Mouse (Mus musculus) heart, embryonic 10.5 days (tissue): ENCODE results near the gene Frmd5. TPM values are rescaled to one million over a fixed set of nuclear protein-coding genes. Genes with fewer than 3 reads are reported as not detected.

Experiments used
- DNase-seq: peaks from one replicate; pipeline ENCODE4 v3.0.0-alpha.2; 2017; ENCODE audit warnings: low spot score
- H3K27ac ChIP-seq: fragments of 300-500 bp; sonication (generic); 2 replicates; pipeline ENCODE4 v1.5.1; 2016; ENCODE audit warnings: mild to moderate bottlenecking
- H3K27me3 ChIP-seq: fragments of 300-500 bp; sonication (generic); 2 replicates; pipeline ENCODE4 v1.6.1; 2016; ENCODE audit warnings: mild to moderate bottlenecking; ENCODE audit not compliant: poor library complexity, insufficient read depth, severe bottlenecking
- H3K36me3 ChIP-seq: fragments of 300-500 bp; sonication (generic); 2 replicates; pipeline ENCODE4 v1.6.1; 2016; ENCODE audit warnings: mild to moderate bottlenecking, moderate library complexity
- H3K4me1 ChIP-seq: fragments of 300-500 bp; sonication (generic); 2 replicates; pipeline ENCODE4 v1.6.1; 2016; ENCODE audit warnings: mild to moderate bottlenecking
- H3K4me3 ChIP-seq: fragments of 300-500 bp; sonication (generic); 2 replicates; pipeline ENCODE4 v1.5.1; 2016; ENCODE audit warnings: mild to moderate bottlenecking, moderate library complexity
- H3K9me3 ChIP-seq: fragments of 300-500 bp; sonication (generic); 2 replicates; pipeline ENCODE4 v1.6.1; 2016; ENCODE audit warnings: mild to moderate bottlenecking, moderate library complexity
- WGBS: fragments of 180-500 bp; shearing (Covaris S2); methylation state at CpG from one replicate; pipeline ENCODE4 v1.1.7; 2016; 5-methylcytosine and 5-hydroxymethylcytosine counted together
- polyA plus RNA-seq: library from polyadenylated mRNA; unstranded; fragments of >200 nt; fragmentation: Nextera tagmentation; extraction: Ambion mirVana; gene quantifications from 2 replicates; pipeline ENCODE4 v1.2.1, GENCODE M21; 2016

Frmd5 gene
- polyA plus RNA-seq, 1 experiment from 2014 or later: 17.0 TPM

DNA sequence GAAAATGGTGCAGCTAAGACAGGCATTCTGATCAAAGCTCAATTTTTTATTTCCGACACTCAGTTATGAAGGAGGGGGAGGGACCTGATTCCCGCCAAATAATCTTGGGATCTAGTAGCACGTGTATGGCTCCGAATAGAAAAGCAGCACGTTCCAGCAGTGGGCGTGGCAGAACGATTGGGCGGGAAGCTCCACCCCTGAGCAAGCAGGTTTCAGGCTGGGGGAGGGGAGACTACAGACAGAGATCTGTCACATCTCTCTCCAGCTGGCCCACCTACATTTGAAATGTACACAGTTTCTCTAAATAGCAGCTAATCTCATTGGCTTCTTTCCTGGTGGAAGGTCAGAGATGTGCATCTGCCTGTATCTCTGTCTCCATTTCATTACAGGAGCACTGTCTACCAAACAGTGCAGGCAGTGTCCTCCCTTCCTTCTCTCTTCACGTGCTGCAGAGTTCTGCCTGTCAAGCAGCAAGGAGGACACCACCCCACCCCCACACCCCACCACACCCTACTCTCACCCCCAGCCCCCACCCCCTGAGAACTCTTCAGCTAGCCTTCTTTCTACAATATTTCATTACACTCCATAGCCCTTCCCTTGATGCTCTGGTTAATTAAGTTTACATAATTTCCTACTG, 95.0 kb downstream of the Frmd5 start:
- DNase-seq: peak; percentile 82
- no peaks in the 10 kb centered on the region for H3K36me3 ChIP-seq
- no peak overlapping the region; the same call in 1 of the 2 replicates for H3K27ac ChIP-seq
- peaks cover 5% of the 10 kb centered on the region for H3K4me1 ChIP-seq
- 21% methylated on average over 9 of the region's 9 CpGs for WGBS
- no peaks in the 10 kb centered on the region for H3K9me3 ChIP-seq
- no peak overlapping the region for H3K4me3 ChIP-seq
- no peaks in the 10 kb centered on the region for H3K27me3 ChIP-seq

DNA sequence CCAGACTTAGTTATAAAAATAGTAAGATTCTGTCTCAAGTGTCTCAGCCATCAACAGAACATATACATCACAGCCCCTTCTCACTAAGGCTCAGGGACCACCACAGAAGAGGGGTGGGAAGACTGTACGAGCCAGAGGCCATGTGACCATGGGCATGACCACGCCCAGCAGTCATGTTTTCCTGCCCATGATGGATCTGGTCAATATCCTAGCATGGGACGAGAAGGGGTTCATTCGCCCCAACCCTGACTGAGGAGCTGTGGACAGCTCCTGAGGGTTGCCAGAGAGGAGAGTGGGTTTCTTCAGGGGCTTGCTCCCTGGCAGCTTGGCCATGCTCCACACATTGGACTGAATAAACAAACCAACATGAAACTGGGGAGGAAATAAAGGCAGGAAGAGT, 97.8 kb downstream of the Frmd5 start:
- no peaks in the 10 kb centered on the region for H3K9me3 ChIP-seq
- no peaks in the 10 kb centered on the region for H3K27me3 ChIP-seq
- 69% methylated on average over 4 of the region's 4 CpGs for WGBS
- H3K4me1 ChIP-seq: peaks cover 5% of the 10 kb centered on the region
- no peak overlapping the region for H3K4me3 ChIP-seq
- peak; percentile 38 for DNase-seq
- H3K27ac ChIP-seq: no peak overlapping the region
- H3K36me3 ChIP-seq: no peaks in the 10 kb centered on the region

DNA sequence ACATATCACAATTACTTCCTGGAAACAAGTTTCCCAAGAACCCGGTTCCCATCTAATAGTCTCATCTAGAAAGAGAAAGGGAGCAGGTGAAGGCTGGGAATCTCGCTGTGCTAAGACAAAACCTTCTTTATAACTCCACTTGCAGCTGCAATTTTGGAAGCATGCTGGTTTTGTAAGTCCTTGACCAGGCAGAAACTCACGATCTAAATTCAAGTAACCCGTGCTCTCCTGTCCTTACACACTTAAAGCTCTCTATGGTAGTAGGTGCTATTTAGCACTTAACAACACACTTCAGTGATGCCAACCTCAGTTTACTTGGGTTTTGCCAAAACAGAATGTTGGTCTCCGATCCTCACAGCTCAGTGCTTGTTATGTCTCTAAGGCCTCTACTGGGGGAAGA, 99.4 kb downstream of the Frmd5 start:
- DNase-seq: peak; percentile 58
- H3K27me3 ChIP-seq: no peaks in the 10 kb centered on the region
- H3K36me3 ChIP-seq: no peaks in the 10 kb centered on the region
- peaks cover 5% of the 10 kb centered on the region for H3K4me1 ChIP-seq
- H3K4me3 ChIP-seq: no peak overlapping the region
- H3K27ac ChIP-seq: no peak overlapping the region
- 79% methylated on average over 5 of the region's 5 CpGs for WGBS
- H3K9me3 ChIP-seq: no peaks in the 10 kb centered on the region

DNA sequence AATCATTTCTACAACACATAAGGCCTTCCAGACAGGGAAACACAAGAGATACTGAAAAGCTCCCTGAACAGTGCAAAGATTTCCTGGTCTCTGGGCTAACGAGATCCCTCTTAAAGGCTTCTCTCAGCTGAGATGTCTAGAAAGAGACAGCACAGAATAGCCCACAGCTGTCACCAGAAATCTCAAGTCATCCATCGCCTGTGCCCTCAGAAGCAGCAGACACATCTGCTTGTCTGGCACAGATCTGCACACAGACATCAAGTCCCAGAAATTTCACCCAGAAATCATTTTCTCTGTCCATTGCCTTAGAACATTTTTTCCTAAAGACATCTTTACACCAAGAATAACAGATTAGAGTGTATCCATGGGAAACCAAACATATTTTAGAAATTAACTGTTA, 101.1 kb downstream of the Frmd5 start:
- H3K27ac ChIP-seq: no peak overlapping the region
- DNase-seq: peak; percentile 39
- H3K27me3 ChIP-seq: no peaks in the 10 kb centered on the region
- H3K9me3 ChIP-seq: no peaks in the 10 kb centered on the region
- H3K4me1 ChIP-seq: peaks cover 6% of the 10 kb centered on the region
- 48% methylated on average over 2 of the region's 2 CpGs for whole genome bisulfite sequencing
- no peak overlapping the region for H3K4me3 ChIP-seq
- H3K36me3 ChIP-seq: no peaks in the 10 kb centered on the region

DNA sequence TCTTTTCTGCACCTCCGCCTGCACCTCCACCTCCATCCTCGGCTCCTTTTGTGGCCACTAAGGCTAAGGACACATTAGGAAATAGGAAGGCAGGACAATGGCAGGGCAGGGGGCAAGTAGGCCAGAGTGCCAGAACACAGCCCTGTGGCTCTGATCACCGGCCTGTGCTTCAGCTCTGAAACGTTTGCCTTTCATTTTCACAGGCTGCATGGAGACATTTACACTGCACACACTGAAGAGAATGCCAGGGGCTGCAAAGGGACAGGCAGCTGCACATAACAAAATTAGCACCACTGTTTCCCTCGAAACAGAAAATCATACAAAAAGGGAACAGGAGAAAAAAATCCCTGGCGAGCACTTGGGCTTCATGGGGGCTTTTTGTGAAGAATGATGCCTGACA, 107.6 kb downstream of the Frmd5 start:
- peaks cover 11% of the 10 kb centered on the region for H3K4me1 ChIP-seq
- H3K4me3 ChIP-seq: no peak overlapping the region
- no peak overlapping the region for H3K27ac ChIP-seq
- H3K9me3 ChIP-seq: no peaks in the 10 kb centered on the region
- H3K27me3 ChIP-seq: no peaks in the 10 kb centered on the region
- H3K36me3 ChIP-seq: no peaks in the 10 kb centered on the region
- no peak for DNase-seq
- WGBS: 69% methylated on average over 6 of the region's 6 CpGs

DNA sequence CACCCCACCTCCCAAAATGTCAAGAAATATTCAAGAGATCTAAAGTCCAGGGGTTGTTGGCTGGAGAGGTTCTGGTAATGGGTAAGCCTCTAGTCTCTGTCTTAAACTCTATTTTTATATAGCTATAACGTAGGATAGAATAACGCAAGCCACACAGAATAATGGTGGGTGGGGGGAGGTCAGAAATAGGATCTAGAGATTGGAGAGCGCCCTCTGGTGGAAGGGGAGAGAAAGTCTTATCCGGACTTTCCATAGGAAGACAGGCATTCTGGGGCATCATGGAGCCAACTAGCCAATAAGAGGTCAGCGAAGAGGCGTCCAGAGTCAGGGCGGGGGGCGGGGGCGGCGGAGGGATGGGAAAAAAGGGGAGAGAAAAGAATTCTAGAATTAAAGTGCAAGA, 111.5 kb downstream of the Frmd5 start:
- WGBS: 67% methylated on average over 10 of the region's 10 CpGs
- Histone ChIP-seq H3K4me3 (no peak overlapping the region), H3K4me1 (peaks cover 6% of the 10 kb centered on the region), H3K9me3 (no peaks in the 10 kb centered on the region), H3K27ac (no peak overlapping the region), H3K27me3 (no peaks in the 10 kb centered on the region), H3K36me3 (no peaks in the 10 kb centered on the region)
- DNase-seq: no peak

DNA sequence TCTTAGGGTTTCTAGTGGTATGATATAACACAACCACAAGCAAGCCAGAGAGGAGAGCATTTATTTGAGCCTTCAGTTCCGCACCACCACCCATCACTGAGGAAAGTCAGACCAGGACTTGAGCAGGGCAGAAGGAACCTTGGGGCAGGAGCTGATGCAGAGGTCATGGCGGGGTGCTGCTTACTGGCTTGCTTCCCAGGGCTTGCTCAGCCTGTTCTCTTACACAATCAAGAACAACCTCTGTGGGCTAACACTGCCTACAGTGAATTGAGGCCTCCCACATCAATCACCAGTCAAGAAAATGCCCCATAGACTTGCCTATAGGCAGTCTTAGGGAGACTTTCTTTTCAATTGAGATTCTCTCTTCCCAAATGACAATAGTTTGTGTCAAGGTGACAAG, 118.8 kb downstream of the Frmd5 start:
- DNase-seq: no peak
- Histone ChIP-seq H3K27ac (no peak overlapping the region), H3K36me3 (no peaks in the 10 kb centered on the region), H3K4me3 (no peak overlapping the region), H3K27me3 (no peaks in the 10 kb centered on the region), H3K4me1 (peaks cover 3% of the 10 kb centered on the region; the same call in 1 of the 2 replicates), H3K9me3 (no peaks in the 10 kb centered on the region)
- 88% methylated on average over 2 of the region's 2 CpGs for WGBS

DNA sequence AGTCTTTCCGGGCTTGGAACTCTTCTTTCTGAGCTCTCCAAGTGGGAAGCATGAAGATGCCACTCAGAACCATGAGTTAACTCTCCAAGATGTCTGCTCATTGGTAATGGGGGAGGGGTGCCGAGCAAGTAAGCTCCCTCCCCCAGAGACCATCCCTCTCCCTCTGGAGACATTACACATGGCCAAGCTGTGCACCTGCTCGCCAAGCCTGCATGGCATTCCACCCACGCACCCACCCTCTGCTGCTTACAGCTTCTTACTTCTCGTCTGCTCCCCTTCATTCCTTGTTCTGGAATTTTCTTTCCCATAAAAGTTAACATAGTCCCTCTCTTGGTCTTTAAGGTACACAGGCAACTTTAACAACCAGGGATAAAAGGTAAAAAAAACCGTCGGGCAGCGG, 123.3 kb downstream of the Frmd5 start:
- no peaks in the 10 kb centered on the region for H3K4me1 ChIP-seq
- no peaks in the 10 kb centered on the region for H3K36me3 ChIP-seq
- DNase-seq: no peak
- H3K27me3 ChIP-seq: no peaks in the 10 kb centered on the region
- H3K4me3 ChIP-seq: no peak overlapping the region
- H3K27ac ChIP-seq: no peak overlapping the region
- 87% methylated on average over 8 of the region's 8 CpGs for WGBS
- no peaks in the 10 kb centered on the region for H3K9me3 ChIP-seq

DNA sequence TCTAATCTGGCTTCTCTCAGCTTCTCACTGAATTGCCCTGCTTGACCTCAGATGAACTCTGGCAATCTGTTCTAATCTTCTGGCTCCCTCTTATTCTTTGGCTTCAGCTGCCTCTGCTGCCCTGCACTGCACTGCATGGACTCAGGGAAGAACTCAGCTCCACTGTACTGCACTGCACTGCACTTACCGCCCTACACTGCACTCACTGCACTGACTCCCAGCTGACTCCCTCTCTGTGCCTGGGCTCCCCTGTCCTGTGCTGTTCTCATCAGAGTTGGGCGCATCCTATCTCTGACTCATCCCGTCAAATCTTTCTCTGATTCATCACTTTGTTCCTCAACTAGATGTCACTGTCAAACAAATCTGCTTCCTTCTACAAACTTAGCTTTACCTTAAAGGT, 124.5 kb downstream of the Frmd5 start:
- WGBS: 89% methylated on average over 3 of the region's 3 CpGs
- Histone ChIP-seq H3K4me1 (peaks cover 3% of the 10 kb centered on the region; the same call in 1 of the 2 replicates), H3K27ac (no peak overlapping the region)

DNA sequence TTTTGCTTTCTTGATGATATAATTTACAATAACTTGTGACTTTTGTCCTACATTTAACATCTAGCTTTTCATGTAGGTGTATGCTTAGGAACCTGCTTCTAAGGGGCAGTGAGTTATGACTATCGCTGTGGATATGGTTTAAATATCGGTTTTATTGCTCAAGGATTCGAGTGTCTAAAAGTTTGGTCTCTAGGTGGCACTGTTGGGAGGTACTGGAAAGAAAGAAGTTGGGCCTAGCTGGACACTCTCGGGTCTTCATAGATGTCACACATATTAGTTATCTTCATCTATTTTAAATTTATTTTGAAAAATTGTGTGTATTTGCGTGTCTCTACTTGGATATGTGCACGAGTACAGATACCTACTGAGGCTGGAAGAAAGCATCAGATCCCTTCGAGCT, 127.2 kb downstream of the Frmd5 start:
- H3K27ac ChIP-seq: no peak overlapping the region
- H3K36me3 ChIP-seq: no peaks in the 10 kb centered on the region
- no peak overlapping the region for H3K4me3 ChIP-seq
- WGBS: 74% methylated on average over 7 of the region's 7 CpGs
- H3K27me3 ChIP-seq: no peaks in the 10 kb centered on the region
- H3K9me3 ChIP-seq: no peaks in the 10 kb centered on the region
- no peak for DNase-seq
- H3K4me1 ChIP-seq: peaks cover 6% of the 10 kb centered on the region; the same call in 1 of the 2 replicates

More for the DNA sequence above, 124.5 kb downstream of the Frmd5 start:
- no peaks in the 10 kb centered on the region for H3K27me3 ChIP-seq
- H3K36me3 ChIP-seq: no peaks in the 10 kb centered on the region
- DNase-seq: no peak
- no peak overlapping the region for H3K4me3 ChIP-seq
- no peaks in the 10 kb centered on the region for H3K9me3 ChIP-seq

DNA sequence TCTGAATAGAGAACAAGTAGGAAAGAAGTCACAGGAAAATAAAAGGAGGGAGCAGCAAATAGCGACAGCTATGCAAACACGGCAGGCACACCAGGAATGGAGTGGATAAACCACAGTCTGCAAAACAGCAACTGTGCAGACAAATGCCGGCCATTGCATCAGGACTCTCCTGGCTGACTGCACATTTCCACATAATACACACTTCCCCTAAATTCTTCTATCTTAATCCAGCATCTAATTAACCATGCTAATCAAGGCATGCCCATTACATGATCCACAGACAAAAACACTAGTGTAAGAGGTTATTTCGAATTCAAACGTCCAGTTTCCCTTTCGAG, 129.3 kb downstream of the Frmd5 start:
- no peak for DNase-seq
- no peaks in the 10 kb centered on the region for H3K9me3 ChIP-seq
- peaks cover 6% of the 10 kb centered on the region; the same call in 1 of the 2 replicates for H3K4me1 ChIP-seq
- no peak overlapping the region for H3K4me3 ChIP-seq
- no peak overlapping the region for H3K27ac ChIP-seq
- no peaks in the 10 kb centered on the region for H3K27me3 ChIP-seq
- 72% methylated on average over 6 of the region's 6 CpGs for WGBS
- no peaks in the 10 kb centered on the region for H3K36me3 ChIP-seq

DNA sequence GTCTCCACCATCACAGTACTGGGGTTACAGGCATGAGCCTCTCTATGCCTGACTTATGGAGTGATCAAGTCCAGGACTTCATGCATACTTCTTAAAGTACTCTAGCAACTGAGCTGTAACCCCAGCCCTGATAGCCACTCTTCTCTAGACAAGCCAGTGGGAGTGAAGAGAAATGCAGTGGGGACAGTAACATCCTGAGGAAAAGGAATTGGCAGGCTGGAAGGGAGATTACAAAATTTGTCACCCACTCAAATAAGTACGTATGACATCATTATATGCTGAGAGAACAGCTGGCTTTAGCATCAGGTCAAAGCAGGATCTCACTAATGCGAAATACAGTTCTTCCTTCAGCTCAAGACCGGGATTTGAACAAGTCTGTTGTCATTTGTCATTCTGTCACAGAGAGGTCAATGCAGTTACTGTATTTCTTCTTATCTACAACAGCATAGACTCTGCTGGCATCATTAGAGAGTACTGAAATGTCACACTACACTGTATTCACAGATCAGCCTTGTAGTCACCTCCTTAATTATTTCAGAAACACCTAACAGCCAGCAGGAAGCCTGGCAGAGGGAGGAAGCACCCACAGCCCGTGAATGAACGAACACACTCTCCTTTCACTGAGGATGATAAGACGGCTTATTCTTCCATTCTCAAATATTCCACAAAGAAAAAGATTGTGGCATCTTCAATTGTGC, 129.8 kb downstream of the Frmd5 start:
- WGBS: 46% methylated on average over 6 of the region's 6 CpGs
- H3K27me3 ChIP-seq: no peaks in the 10 kb centered on the region
- no peaks in the 10 kb centered on the region for H3K36me3 ChIP-seq
- no peak overlapping the region for H3K27ac ChIP-seq
- DNase-seq: no peak
- H3K4me1 ChIP-seq: peaks cover 6% of the 10 kb centered on the region; the same call in 1 of the 2 replicates
- no peaks in the 10 kb centered on the region for H3K9me3 ChIP-seq
- H3K4me3 ChIP-seq: no peak overlapping the region

DNA sequence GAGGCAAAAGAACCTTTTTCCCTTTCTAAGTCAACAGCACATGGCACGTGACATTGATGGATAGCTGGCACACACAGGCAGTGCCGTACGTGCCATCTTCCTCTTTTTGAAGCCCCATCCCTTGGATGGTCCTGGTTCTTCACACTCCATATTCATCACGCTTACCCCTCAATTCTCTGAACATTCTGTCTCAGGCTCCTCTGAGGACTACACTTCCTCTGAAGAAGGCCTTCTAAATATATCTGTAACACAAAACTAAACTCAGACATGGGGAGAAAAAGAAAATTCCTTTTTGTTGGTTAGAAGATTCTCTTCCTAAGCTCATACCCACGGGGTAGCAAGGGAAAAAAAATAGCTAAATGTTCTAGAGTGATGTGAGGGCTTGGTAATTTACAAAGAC, 131.0 kb downstream of the Frmd5 start:
- WGBS: 84% methylated on average over 5 of the region's 5 CpGs
- H3K27ac ChIP-seq: no peak overlapping the region
- peaks cover 6% of the 10 kb centered on the region; the same call in 1 of the 2 replicates for H3K4me1 ChIP-seq
- DNase-seq: no peak
- no peaks in the 10 kb centered on the region for H3K27me3 ChIP-seq
- H3K36me3 ChIP-seq: no peaks in the 10 kb centered on the region
- no peak overlapping the region for H3K4me3 ChIP-seq
- H3K9me3 ChIP-seq: no peaks in the 10 kb centered on the region
